Mouse (Mus musculus): ENCODE data around the gene Vamp5. TPM values are rescaled to one million over a fixed set of nuclear protein-coding genes. Genes with fewer than 3 reads are reported as not detected.
A peak's percentile ranks its signal among the peaks of the same experiment; 100 is the strongest.

Vamp5 gene
- polyA plus RNA-seq, 1 experiment from 2014 or later: 15.8 TPM

- H3K27ac ChIP-seq (replicated peaks; ENCODE audit: low read depth, low read length): no peak overlapping the region
- H3K27me3 ChIP-seq (ENCODE audit: control insufficient read depth, insufficient read depth, low read length): no peaks in the 10 kb centered on the region
- H3K4me3 ChIP-seq (ENCODE audit: low read depth, low read length): no peak overlapping the region
- 87% methylated on average over 6 of the region's 6 CpGs for WGBS
- no peaks in the 10 kb centered on the region for H3K9me3 ChIP-seq (replicated peaks; ENCODE audit: control insufficient read depth, low read length)
- H3K4me2 ChIP-seq (ENCODE audit: low read depth, low read length): no peak overlapping the region
- no peaks in the 10 kb centered on the region for H3K4me1 ChIP-seq (ENCODE audit: control insufficient read depth, insufficient read depth, low read length)
- no peak overlapping the region for H3K9ac ChIP-seq (replicated peaks; ENCODE audit: low read length)
- H3K36me3 ChIP-seq (replicated peaks; ENCODE audit: control insufficient read depth, insufficient read depth, low read depth, low read length): peaks cover 18% of the 10 kb centered on the region
- no peak for DNase-seq (ENCODE audit: low spot score)
- no peak for ATAC-seq (replicated peaks; ENCODE audit: insufficient number of reproducible peaks, low FRiP score, low TSS enrichment, low read depth)
Measured at GRCm38 (mm10) chr6:72323786-72324508, 56.3 kb downstream of the Vamp5 start.

GRCm38 (mm10) chr6:72322936-72323335 lies 57.3 kb downstream of the Vamp5 start:
- 92% methylated on average over 3 of the region's 3 CpGs for WGBS
- Histone ChIP-seq H3K4me3 (ENCODE audit: low read depth, low read length) (no peak overlapping the region), H3K36me3 (replicated peaks; ENCODE audit: control insufficient read depth, insufficient read depth, low read depth, low read length) (peaks cover 15% of the 10 kb centered on the region), H3K4me2 (ENCODE audit: low read depth, low read length) (no peak overlapping the region), H3K27me3 (ENCODE audit: control insufficient read depth, insufficient read depth, low read length) (no peaks in the 10 kb centered on the region), H3K4me1 (ENCODE audit: control insufficient read depth, insufficient read depth, low read length) (no peaks in the 10 kb centered on the region), H3K9me3 (replicated peaks; ENCODE audit: control insufficient read depth, low read length) (no peaks in the 10 kb centered on the region), H3K27ac (replicated peaks; ENCODE audit: low read depth, low read length) (no peak overlapping the region), H3K9ac (replicated peaks; ENCODE audit: low read length) (no peak overlapping the region)
- ATAC-seq (replicated peaks; ENCODE audit: insufficient number of reproducible peaks, low FRiP score, low TSS enrichment, low read depth) (no peak), DNase-seq (ENCODE audit: low spot score) (no peak)

GRCm38 (mm10) chr6:72319019-72319418 lies 61.2 kb downstream of the Vamp5 start:
- ATAC-seq (replicated peaks; ENCODE audit: insufficient number of reproducible peaks, low FRiP score, low TSS enrichment, low read depth): no peak
- Histone ChIP-seq H3K9ac (replicated peaks; ENCODE audit: low read length) (no peak overlapping the region), H3K4me2 (ENCODE audit: low read depth, low read length) (no peak overlapping the region), H3K9me3 (replicated peaks; ENCODE audit: control insufficient read depth, low read length) (no peaks in the 10 kb centered on the region), H3K4me3 (ENCODE audit: low read depth, low read length) (no peak overlapping the region), H3K27ac (replicated peaks; ENCODE audit: low read depth, low read length) (no peak overlapping the region), H3K4me1 (ENCODE audit: control insufficient read depth, insufficient read depth, low read length) (no peaks in the 10 kb centered on the region), H3K27me3 (ENCODE audit: control insufficient read depth, insufficient read depth, low read length) (no peaks in the 10 kb centered on the region), H3K36me3 (replicated peaks; ENCODE audit: control insufficient read depth, insufficient read depth, low read depth, low read length) (peaks cover 5% of the 10 kb centered on the region)
- DNase-seq (ENCODE audit: low spot score): peak; percentile 60
- 86% methylated on average over 11 of the region's 11 CpGs for WGBS

Other genes starting within 250 kb of the Vamp5 start
- 10.2 and 11.3 TPM in 2 replicates for gene Atoh8, start 144.9 kb downstream of the Vamp5 start, polyA plus RNA-seq (2014; fragmentation: Nextera tagmentation; extraction: Ambion mirVana)
- gene Sftpb, start 75.9 kb downstream of the Vamp5 start, polyA plus RNA-seq (2014; fragmentation: Nextera tagmentation; extraction: Ambion mirVana): not detected in 2 replicates
- 107 and 111 TPM in 2 replicates for gene Usp39, start 35.3 kb downstream of the Vamp5 start, polyA plus RNA-seq (2014; fragmentation: Nextera tagmentation; extraction: Ambion mirVana)
- gene 0610030E20Rik, start 33.2 kb downstream of the Vamp5 start, polyA plus RNA-seq (2014; fragmentation: Nextera tagmentation; extraction: Ambion mirVana): 16.4 and 19.8 TPM in 2 replicates
- 7.9 and 9.0 TPM in 2 replicates for gene Tmem150a, start 25.0 kb downstream of the Vamp5 start, polyA plus RNA-seq (2014; fragmentation: Nextera tagmentation; extraction: Ambion mirVana)
- 95.1 and 96.7 TPM in 2 replicates for gene Rnf181, start 13.5 kb downstream of the Vamp5 start, polyA plus RNA-seq (2014; fragmentation: Nextera tagmentation; extraction: Ambion mirVana)
- 69.6 and 75.6 TPM in 2 replicates for gene Vamp8, start 10.2 kb upstream of the Vamp5 start, polyA plus RNA-seq (2014; fragmentation: Nextera tagmentation; extraction: Ambion mirVana)
- 12.4 and 15.7 TPM in 2 replicates for gene Ggcx, start 33.8 kb upstream of the Vamp5 start, polyA plus RNA-seq (2014; fragmentation: Nextera tagmentation; extraction: Ambion mirVana)
- 503 and 527 TPM in 2 replicates for gene Mat2a, start 59.1 kb upstream of the Vamp5 start, polyA plus RNA-seq (2014; fragmentation: Nextera tagmentation; extraction: Ambion mirVana)
- not detected in 2 replicates for gene Sh2d6, start 141.2 kb upstream of the Vamp5 start, polyA plus RNA-seq (2014; fragmentation: Nextera tagmentation; extraction: Ambion mirVana)
- gene Capg, start 163.9 kb upstream of the Vamp5 start, polyA plus RNA-seq (2014; fragmentation: Nextera tagmentation; extraction: Ambion mirVana): 17.5 and 20.8 TPM in 2 replicates
- 16.4 and 17.2 TPM in 2 replicates for gene Elmod3, start 217.9 kb upstream of the Vamp5 start, polyA plus RNA-seq (2014; fragmentation: Nextera tagmentation; extraction: Ambion mirVana)
- 9.5 and 10.1 TPM in 2 replicates for gene Retsat, start 218.0 kb upstream of the Vamp5 start, polyA plus RNA-seq (2014; fragmentation: Nextera tagmentation; extraction: Ambion mirVana)
- gene Tgoln1, start 236.5 kb upstream of the Vamp5 start, polyA plus RNA-seq (2014; fragmentation: Nextera tagmentation; extraction: Ambion mirVana): 31.8 and 35.1 TPM in 2 replicates

Measured in embryonic facial prominence, embryonic 11.5 days (tissue).